Mouse (Mus musculus) testis, postnatal 14 days (tissue): ENCODE measurements around the gene Bid.
"Not testable (repeated sequence)": the region's sequence is repeated elsewhere in the genome, so short reads cannot be mapped to it uniquely, and the experiment has no call there.

Experiments
- DNase-seq: peaks from one replicate; pipeline ENCODE4 v3.0.0; 2021; ENCODE audit warnings: low spot score

The Bid gene

GRCm38 (mm10) chr6:120934176-120934575, 17.5 kb upstream of the Bid start:
- DNase-seq: no peak

GRCm38 (mm10) chr6:120933670-120934069, 17.0 kb upstream of the Bid start:
- DNase-seq: no peak

DNA sequence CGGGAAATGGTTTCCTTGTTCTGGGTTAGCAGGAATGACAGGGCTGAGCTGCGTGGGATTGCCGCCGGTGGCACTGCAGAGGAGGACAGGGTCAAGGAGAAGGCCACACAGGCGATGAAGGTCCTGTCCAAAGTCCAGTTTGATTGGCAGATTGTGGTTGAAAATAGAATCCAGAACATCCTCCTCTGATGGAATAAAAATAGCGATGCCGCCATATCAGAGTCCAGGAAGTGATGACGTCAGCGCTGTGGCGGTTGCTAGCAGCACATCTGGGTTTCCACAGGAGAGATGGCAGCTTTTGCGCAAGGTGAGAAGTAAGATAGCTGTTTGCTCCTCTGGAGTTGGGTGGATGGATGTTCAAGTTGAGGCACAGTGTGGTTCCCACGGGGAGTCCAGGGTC, 15.9 kb upstream of the Bid start:
- no peak for DNase-seq

DNA sequence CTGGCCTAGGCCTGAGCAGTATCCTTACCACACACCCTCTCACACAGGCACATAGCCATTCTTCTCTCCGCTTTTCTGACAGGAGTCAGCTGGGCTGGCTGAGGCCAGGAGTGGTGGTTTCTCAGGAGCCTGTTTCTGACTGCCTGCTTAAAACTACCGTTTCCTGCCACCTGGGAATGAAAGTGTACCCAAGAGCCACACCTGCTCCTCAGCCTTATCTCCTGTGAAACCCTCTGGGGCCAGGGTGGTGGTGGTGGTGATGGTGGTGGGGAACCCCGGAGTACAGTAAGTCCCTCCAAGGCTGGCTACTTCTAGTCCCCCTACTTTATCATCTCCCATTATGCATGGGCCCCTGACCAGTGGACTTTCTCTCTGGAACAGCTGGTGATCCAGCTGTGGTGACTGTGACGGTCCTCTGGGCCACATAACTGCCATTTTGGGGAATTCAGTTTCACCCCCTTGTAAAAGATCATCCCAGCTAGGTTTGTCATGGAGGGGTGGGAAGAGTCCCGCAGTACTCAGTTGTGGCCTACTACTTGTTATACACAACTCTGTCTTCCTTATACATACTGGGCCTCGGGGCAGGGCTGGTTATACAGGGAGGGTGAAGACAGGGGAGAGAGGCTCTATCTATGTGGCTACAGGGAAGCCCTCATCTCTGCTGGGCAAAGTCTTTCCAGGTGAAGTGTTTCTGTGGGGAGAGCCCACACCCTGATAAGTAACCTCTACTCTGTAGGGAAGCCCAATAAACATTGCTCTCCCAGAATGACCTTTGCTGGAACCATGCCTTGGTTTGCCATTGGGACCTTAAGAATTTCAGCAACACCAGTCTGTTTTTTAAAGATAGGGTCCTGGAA, 14.0 kb upstream of the Bid start:
- DNase-seq: no peak

GRCm38 (mm10) chr6:120929421-120929820, 12.8 kb upstream of the Bid start:
- no peak for DNase-seq

DNA sequence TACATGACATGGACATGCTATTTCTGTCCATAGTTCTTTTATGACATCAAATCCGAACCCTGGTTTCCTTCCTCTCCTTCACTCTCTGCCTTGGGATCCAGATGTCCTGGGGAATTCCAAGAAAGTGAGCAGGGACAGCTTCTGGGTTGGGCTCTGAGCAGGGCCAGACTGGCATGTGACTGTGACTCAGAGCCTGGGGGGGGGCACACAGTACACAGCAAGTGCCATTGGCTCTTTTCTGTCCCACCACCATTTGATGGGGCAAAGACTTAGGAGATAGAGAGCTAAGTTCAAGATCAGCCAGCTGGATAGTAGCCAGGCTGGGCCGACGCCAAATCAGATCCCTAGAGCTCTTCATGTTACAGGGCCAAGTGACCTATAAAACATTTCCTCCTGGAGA, 11.1 kb upstream of the Bid start:
- peak; percentile 23 for DNase-seq

GRCm38 (mm10) chr6:120926880-120927279, 10.2 kb upstream of the Bid start:
- DNase-seq: no peak

GRCm38 (mm10) chr6:120924791-120925321, 8.2 kb upstream of the Bid start:
- not testable (repeated sequence) for DNase-seq

DNA sequence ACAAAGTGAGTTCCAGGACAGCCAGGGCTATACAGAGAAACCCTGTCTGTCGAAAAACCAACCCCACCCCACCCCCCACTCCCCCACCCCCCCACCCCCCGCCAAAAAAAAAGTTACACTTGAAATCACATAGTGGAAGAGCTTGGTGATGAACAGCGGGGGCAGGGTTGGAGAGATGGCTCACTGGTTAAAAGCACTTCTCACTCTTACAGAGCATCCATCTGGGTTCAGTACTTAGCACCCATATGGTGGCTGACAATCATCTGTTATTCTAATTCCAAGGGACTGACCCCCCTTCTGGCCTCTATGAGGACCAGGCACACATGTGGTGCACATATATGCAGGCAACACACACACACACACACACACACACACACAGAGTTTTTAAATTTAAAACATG, 1.3 kb upstream of the Bid start:
- DNase-seq: no peak

GRCm38 (mm10) chr6:120916972-120917881, 574 bp upstream of the Bid start:
- DNase-seq: not testable (repeated sequence)

GRCm38 (mm10) chr6:120915649-120915975, 1.0 kb downstream of the Bid start:
- DNase-seq: no peak

GRCm38 (mm10) chr6:120914911-120915648, 1.6 kb downstream of the Bid start:
- no peak for DNase-seq

GRCm38 (mm10) chr6:120914533-120914910, 2.1 kb downstream of the Bid start:
- DNase-seq: no peak

- DNase-seq: no peak
These were observed 2.9 kb downstream of the Bid start for GRCm38 (mm10) chr6:120913783-120914182.

- DNase-seq: no peak
These were observed 3.7 kb downstream of the Bid start for GRCm38 (mm10) chr6:120912931-120913330.

DNA sequence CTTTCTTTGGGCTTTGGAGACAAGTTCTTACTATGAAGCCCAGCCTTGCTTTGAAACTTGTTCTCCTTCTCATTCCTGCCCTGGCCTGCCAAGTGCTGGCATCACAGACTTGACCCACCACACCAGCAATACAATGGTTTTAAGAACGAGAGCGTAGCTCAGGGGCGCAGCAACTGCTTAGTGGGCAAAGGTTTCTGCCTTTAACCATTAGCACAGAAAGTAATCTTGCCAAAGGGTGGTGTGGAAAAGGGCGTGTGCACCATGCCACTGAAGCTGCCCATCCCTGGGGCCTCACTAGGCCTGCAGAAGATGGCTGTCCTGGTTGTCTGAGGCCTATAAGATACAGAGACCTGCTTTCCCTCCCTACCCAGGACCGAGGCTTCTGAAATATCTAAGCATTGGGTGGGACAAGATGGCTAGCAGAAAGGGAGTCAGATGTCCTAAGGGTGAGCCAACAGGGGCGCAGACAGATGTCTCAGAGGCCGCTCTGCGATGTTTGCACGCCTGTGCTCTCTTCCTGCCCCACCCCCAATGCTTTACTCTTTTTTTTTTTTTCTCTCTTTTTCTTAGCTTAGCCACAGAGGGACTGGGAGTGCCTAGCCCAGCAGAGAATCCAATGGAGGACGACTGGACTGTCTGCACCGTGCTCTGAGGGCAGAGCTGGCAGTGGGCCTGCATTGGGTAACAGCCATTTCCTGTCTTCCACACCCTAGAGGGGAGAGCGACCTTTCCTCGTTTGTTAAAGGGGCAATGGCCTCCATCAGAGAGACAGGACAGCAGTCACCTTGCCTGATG, 5.2 kb downstream of the Bid start:
- DNase-seq: no peak

- no peak for DNase-seq
These were observed 7.2 kb downstream of the Bid start for GRCm38 (mm10) chr6:120909501-120909900.

DNA sequence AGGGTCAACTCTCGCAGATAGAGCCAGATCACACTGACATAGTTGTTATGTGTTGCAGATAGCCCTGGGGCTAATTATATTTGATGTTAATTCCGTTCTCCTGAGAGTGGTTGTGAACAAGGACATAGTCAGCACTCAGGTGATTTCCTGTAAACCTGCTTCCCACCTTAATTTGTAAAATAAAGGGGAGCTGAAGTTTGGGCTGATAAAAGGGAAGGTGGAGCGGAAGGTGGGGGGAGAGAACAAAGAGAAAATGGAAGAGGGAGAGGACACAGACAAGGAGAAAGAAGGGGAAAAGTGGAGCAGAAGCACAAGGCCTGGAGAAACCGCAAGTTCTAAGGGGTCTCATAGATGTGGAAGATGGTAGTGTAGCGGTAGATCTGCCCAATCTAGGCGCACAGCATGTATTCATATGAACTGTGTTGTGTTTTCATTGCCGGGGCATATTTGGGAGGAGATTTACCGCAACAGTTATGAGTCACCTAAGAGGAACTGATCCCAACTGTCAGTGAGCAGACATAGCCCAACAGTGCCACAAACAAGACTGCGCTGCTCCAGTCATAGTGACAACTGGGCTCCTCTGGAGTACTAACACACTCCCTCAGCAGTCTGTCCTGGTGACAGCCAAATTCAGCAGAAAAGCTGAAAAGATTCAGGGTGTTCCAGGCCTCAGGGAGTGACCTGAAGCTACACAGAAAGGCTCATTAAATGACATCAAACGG, 8.6 kb downstream of the Bid start:
- DNase-seq: not testable (repeated sequence)

GRCm38 (mm10) chr6:120906521-120906920, 10.1 kb downstream of the Bid start:
- no peak for DNase-seq

DNA sequence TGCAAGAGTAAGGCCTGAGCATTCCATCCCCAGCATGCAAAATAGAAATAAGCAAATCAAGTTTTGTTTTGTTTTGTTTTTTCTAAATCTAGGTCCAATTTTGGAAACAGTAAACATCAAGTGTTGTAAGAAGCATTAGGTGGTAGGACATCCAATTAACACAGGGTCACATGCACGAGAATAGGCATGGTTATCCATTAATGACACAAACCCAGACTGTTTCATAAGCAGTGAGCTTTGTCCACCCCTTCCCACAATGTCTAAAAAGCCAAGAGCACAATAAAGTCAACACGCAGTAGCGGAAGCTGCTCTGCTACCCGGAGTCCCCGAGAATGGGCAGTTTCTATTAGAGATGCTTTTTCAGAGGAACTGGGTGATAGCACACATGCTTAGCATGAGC, 11.5 kb downstream of the Bid start:
- DNase-seq: no peak

- no peak for DNase-seq
These were observed 12.7 kb downstream of the Bid start for GRCm38 (mm10) chr6:120903961-120904360.
